Mouse (Mus musculus) CH12.LX (cell line): ENCODE results near the gene Zfp60. TPM values are rescaled to one million over a fixed set of nuclear protein-coding genes. Genes with fewer than 3 reads are reported as not detected.

ENCODE experiments used
- DNase-seq: peaks from one replicate; pipeline ENCODE4 v3.0.0-alpha.2; 2013; ENCODE audit errors: extremely low read depth
- H3K27ac ChIP-seq: 2 replicates; pipeline ENCODE4 v1.5.1; 2012; ENCODE audit warnings: low read depth, mild to moderate bottlenecking, control low read depth, moderate library complexity; ENCODE audit not compliant: insufficient read depth
- H3K27me3 ChIP-seq: replicated peaks from 2 replicates; pipeline ENCODE3; 2012; ENCODE audit warnings: inconsistent platforms
- H3K36me3 ChIP-seq, 2 experiments: replicated peaks in 1 of 2; 2 replicates each; pipeline versions ENCODE3 to v1.6.1; 2012; ENCODE audit warnings: inconsistent platforms in 1 of 2, low read length in 1 of 2, mild to moderate bottlenecking in 1 of 2, mixed read lengths in 1 of 2, moderate library complexity in 1 of 2; ENCODE audit not compliant: control insufficient read depth in 1 of 2, insufficient read depth in 1 of 2
- H3K4me1 ChIP-seq, 2 experiments: 2 replicates each; pipeline ENCODE4 v1.6.1; 2012; ENCODE audit warnings: inconsistent platforms in 1 of 2, moderate library complexity in 1 of 2; ENCODE audit not compliant: insufficient read depth in 2 of 2, control insufficient read depth in 1 of 2
- H3K4me2 ChIP-seq: 2 replicates; pipeline ENCODE4 v1.6.1; 2012; ENCODE audit warnings: low read depth, mild to moderate bottlenecking, control low read depth; ENCODE audit not compliant: poor library complexity, insufficient read depth, severe bottlenecking
- H3K4me3 ChIP-seq, 3 experiments: fragments of 150-350 bp in 1 of 3; sonication (generic) in 1 of 3; replicated peaks in 1 of 3; 2 replicates each; pipeline versions ENCODE3 to v1.5.1; 2011 to 2012; ENCODE audit warnings: low read depth in 2 of 3, low read length in 2 of 3, mild to moderate bottlenecking in 2 of 3, moderate library complexity in 2 of 3, control low read depth in 1 of 3, improper control_type of control experiment in 1 of 3, inconsistent platforms in 1 of 3, mixed read lengths in 1 of 3; ENCODE audit not compliant: poor library complexity in 1 of 3
- H3K79me2 ChIP-seq: replicated peaks from 2 replicates; pipeline ENCODE4 v1.6.1; 2012; ENCODE audit warnings: mild to moderate bottlenecking, moderate library complexity; ENCODE audit not compliant: control insufficient read depth, poor library complexity, insufficient read depth, severe bottlenecking; ENCODE audit errors: extremely low read depth
- H3K9ac ChIP-seq: 2 replicates; pipeline ENCODE4 v1.6.1; 2012; ENCODE audit warnings: low read depth, mild to moderate bottlenecking, control low read depth, moderate library complexity; ENCODE audit not compliant: insufficient read depth
- H3K9me3 ChIP-seq: replicated peaks from 2 replicates; pipeline ENCODE3; 2012; ENCODE audit warnings: low read length, inconsistent platforms, mixed read lengths
- BHLHE40 ChIP-seq: IDR thresholded peaks from 2 replicates; pipeline ENCODE4 v1.6.1; 2011; ENCODE audit warnings: mild to moderate bottlenecking, low read depth, low read length, improper control_type of control experiment
- CHD1 ChIP-seq: IDR thresholded peaks from 2 replicates; pipeline ENCODE4 v1.6.1; 2012; ENCODE audit warnings: low read depth, low read length, improper control_type of control experiment, inconsistent platforms
- CTCF ChIP-seq, 2 experiments: IDR thresholded peaks in 1 of 2; conservative IDR thresholded peaks in 1 of 2; 2 replicates each; pipeline ENCODE4 v1.5.1; 2011 to 2012; ENCODE audit warnings: low read depth in 2 of 2, low read length in 2 of 2, improper control_type of control experiment in 1 of 2, inconsistent platforms in 1 of 2, mild to moderate bottlenecking in 1 of 2, moderate library complexity in 1 of 2
- ELF1 ChIP-seq: IDR thresholded peaks from 2 replicates; pipeline ENCODE4 v1.6.1; 2014; ENCODE audit warnings: low read depth, mild to moderate bottlenecking, inconsistent platforms, low read length, improper control_type of control experiment
- ETS1 ChIP-seq: conservative IDR thresholded peaks from 2 replicates; pipeline ENCODE4 v1.6.1; 2012; ENCODE audit warnings: low read depth, mild to moderate bottlenecking, inconsistent platforms, low read length, improper control_type of control experiment, moderate library complexity
- HCFC1 ChIP-seq: IDR thresholded peaks from 2 replicates; pipeline ENCODE4 v1.6.1; 2012; ENCODE audit warnings: low read depth, mild to moderate bottlenecking, inconsistent platforms, low read length, improper control_type of control experiment
- IRF4 ChIP-seq: IDR thresholded peaks from 2 replicates; pipeline ENCODE4 v1.6.1; 2014; ENCODE audit warnings: low read depth, mild to moderate bottlenecking, inconsistent platforms, low read length, improper control_type of control experiment
- MAFK ChIP-seq: IDR thresholded peaks from 2 replicates; pipeline ENCODE4 v1.6.1; 2011; ENCODE audit warnings: low read length, improper control_type of control experiment; ENCODE audit not compliant: insufficient replicate concordance
- MAX ChIP-seq: IDR thresholded peaks from 2 replicates; pipeline ENCODE4 v1.6.1; 2011; ENCODE audit warnings: low read length, improper control_type of control experiment
- MEF2A ChIP-seq: IDR thresholded peaks from 2 replicates; pipeline ENCODE4 v1.6.1; 2014; ENCODE audit warnings: low read depth, mild to moderate bottlenecking, inconsistent platforms, low read length, improper control_type of control experiment, borderline replicate concordance
- MXI1 ChIP-seq: IDR thresholded peaks from 2 replicates; pipeline ENCODE4 v1.6.1; 2011; ENCODE audit warnings: mild to moderate bottlenecking, low read depth, low read length, improper control_type of control experiment
- MYC ChIP-seq: IDR thresholded peaks from 2 replicates; pipeline ENCODE4 v1.6.1; 2011; ENCODE audit warnings: low read depth, mild to moderate bottlenecking, improper control_type of control experiment, low read length
- NRF1 ChIP-seq: IDR thresholded peaks from 2 replicates; pipeline ENCODE4 v1.6.1; 2014; ENCODE audit warnings: low read depth, mild to moderate bottlenecking, inconsistent platforms, low read length, improper control_type of control experiment, moderate library complexity
- POLR2A ChIP-seq: IDR thresholded peaks from 2 replicates; pipeline ENCODE4 v1.6.1; 2011; ENCODE audit warnings: low read depth, mild to moderate bottlenecking, improper control_type of control experiment, low read length
- POLR2AphosphoS2 ChIP-seq: IDR thresholded peaks from 2 replicates; pipeline ENCODE4 v1.6.1; 2011; ENCODE audit warnings: low read depth, low read length, improper control_type of control experiment
- RAD21 ChIP-seq: IDR thresholded peaks from 2 replicates; pipeline ENCODE4 v1.6.1; 2011; ENCODE audit warnings: low read depth, mild to moderate bottlenecking, low read length, improper control_type of control experiment, moderate library complexity
- SMC3 ChIP-seq: IDR thresholded peaks from 2 replicates; pipeline ENCODE4 v1.6.1; 2011; ENCODE audit warnings: low read depth, low read length, improper control_type of control experiment
- TBP ChIP-seq: conservative IDR thresholded peaks from 2 replicates; pipeline ENCODE4 v1.6.1; 2011; ENCODE audit warnings: low read depth, low read length, improper control_type of control experiment
- USF1 ChIP-seq: IDR thresholded peaks from 2 replicates; pipeline ENCODE4 v1.6.1; 2014; ENCODE audit warnings: low read depth, mild to moderate bottlenecking, inconsistent platforms, low read length, improper control_type of control experiment
- USF2 ChIP-seq: conservative IDR thresholded peaks from 2 replicates; pipeline ENCODE4 v1.6.1; 2011; ENCODE audit warnings: low read depth, low read length, improper control_type of control experiment
- ZKSCAN1 ChIP-seq: IDR thresholded peaks from 2 replicates; pipeline ENCODE4 v1.6.1; 2012; ENCODE audit warnings: low read depth, inconsistent platforms, low read length, improper control_type of control experiment, borderline replicate concordance
- dilution Hi-C: fragments of 300-500 bp; cut with MboI; formaldehyde crosslinking; loops from 2 replicates; pipeline ENCODE4 v1.14.3; 2020; ENCODE audit warnings: low sequenced_read_pairs; ENCODE audit not compliant: extremely low pct_unique_long_range_greater_than_20kb, extremely low pct_ligation_motif_present
- in situ Hi-C: fragments of 300-500 bp; cut with MboI; formaldehyde crosslinking; loops from 3 replicates; pipeline ENCODE4 v1.14.3; 2019; ENCODE audit warnings: low sequenced_read_pairs, low pct_ligation_motif_present, low pct_unique_long_range_greater_than_20kb, mixed read lengths
- polyA plus RNA-seq: library from polyadenylated mRNA; unstranded; fragments of >175 nt; gene quantifications from 2 replicates; pipeline ENCODE4 v1.2.1, GENCODE M21; 2012; ENCODE audit warnings: low read depth; ENCODE audit not compliant: insufficient read length
- total RNA-seq, 2 experiments: library from RNA; depleted of rRNA; stranded (reverse); fragments of 300-350 nt in 1 of 2; fragments of >200 nt in 1 of 2; gene quantifications; 2 replicates each; pipeline ENCODE4 v1.2.3; 2012 to 2014

Gene Zfp60
- total and polyA plus RNA-seq, 3 experiments = 6.9 to 8.2 (median 8.1) TPM

- peak; percentile 83 for TF ChIP-seq MXI1
- no peak for TF ChIP-seq CHD1
- peak; percentile 81 for TF ChIP-seq NRF1
- TF ChIP-seq USF1 = peak; percentile 76
- peak; percentile 13; the same call in 1 of the 2 replicates for TF ChIP-seq ETS1
- TF ChIP-seq POLR2AphosphoS2 = 0 out of 2 replicates have a peak, but pooled peaks have one; percentile 24
- TF ChIP-seq MAX = peak; percentile 74
- peak; percentile 50; the same call in 1 of the 2 replicates for TF ChIP-seq TBP
- no peak for TF ChIP-seq SMC3
- TF ChIP-seq IRF4 = peak; percentile 88
- TF ChIP-seq ELF1 = peak; percentile 96
- peak; percentile 56 for TF ChIP-seq USF2
- TF ChIP-seq MEF2A = no peak; the same call in 1 of the 2 replicates
- no peak for TF ChIP-seq BHLHE40
- TF ChIP-seq MAFK = no peak
- TF ChIP-seq CTCF (conservative IDR thresholded peaks at IDR 0.05 in 1 of 2, IDR thresholded peaks at IDR 0.05 in 1 of 2; ENCODE audit: low read depth in 2 of 2, low read length in 2 of 2) = no peak
- TF ChIP-seq RAD21 = no peak
- peak; percentile 64 for TF ChIP-seq MYC
- TF ChIP-seq ZKSCAN1 = no peak
- peak; percentile 96 for TF ChIP-seq HCFC1
- TF ChIP-seq POLR2A = peak; percentile 72
These were observed 42.2 kb upstream of the Zfp60 start, which contains the start of gene Zfp607b (continued) for GRCm38 (mm10) chr7:27688815-27689612.

GRCm38 (mm10) chr7:27691076-27691475 lies 40.1 kb upstream of the Zfp60 start:
- no peaks in the 10 kb centered on the region for H3K79me2 ChIP-seq
- no peak overlapping the region for H3K27ac ChIP-seq
- H3K36me3 ChIP-seq = no peaks in the 10 kb centered on the region
- H3K4me3 ChIP-seq = no peak overlapping the region
- H3K4me1 ChIP-seq = peaks cover 8 to 15% of the 10 kb centered on the region in 2 experiments
- H3K9me3 ChIP-seq = no peaks in the 10 kb centered on the region
- no peak overlapping the region for H3K9ac ChIP-seq
- no peak overlapping the region for H3K4me2 ChIP-seq
- in situ Hi-C loops (loop anchor here (5.0 kb wide), 1 partner anchor 36 kb away; no protein-coding TSS in a partner anchor), dilution Hi-C loops (no loop called here)
- no peaks in the 10 kb centered on the region for H3K27me3 ChIP-seq
- peak; percentile 73 for TF ChIP-seq SMC3
- peak; percentile 56 to 83 for TF ChIP-seq CTCF (conservative IDR thresholded peaks at IDR 0.05 in 1 of 2, IDR thresholded peaks at IDR 0.05 in 1 of 2; ENCODE audit: low read depth in 2 of 2, low read length in 2 of 2)
- TF ChIP-seq CHD1 = no peak
- peak; percentile 74 for TF ChIP-seq RAD21
- 0 out of 2 replicates have a peak, but pooled peaks have one; percentile 10 for TF ChIP-seq MYC
- DNase-seq = peak; percentile 62
